ENCODE assay signal across 8 mouse cellular contexts in genomic region chr10:81298369-81299100, GRCm38 (mm10). TPM values are rescaled to one million over a fixed set of nuclear protein-coding genes. Genes with fewer than 3 reads are reported as not detected.
DNase-seq lines count a peak whose midpoint lies in the region; ATAC-seq and TF ChIP-seq lines count a peak whose summit lies in the region.

No protein-coding gene starts in this region.

- peak overlapping the region; percentile 64; the same call in 1 of the 2 replicates for H3K27ac ChIP-seq in forebrain, embryonic 10.5 days
- no peak overlapping the region for H3K27ac ChIP-seq in forebrain, embryonic 15.5 days (replicated peaks)
- H3K27ac ChIP-seq in liver, embryonic 13.5 days = peak overlapping the region; percentile 87
- peak overlapping the region; percentile 49 for H3K27ac ChIP-seq in stomach, embryonic 15.5 days
- no peak overlapping the region for H3K27ac ChIP-seq in midbrain, embryonic 13.5 days
- no peak overlapping the region for H3K27ac ChIP-seq in hindbrain, embryonic 16.5 days (ENCODE audit: low read depth, low read length)

- no peak for DNase-seq in forebrain, embryonic 10.5 days (ENCODE audit: extremely low spot score, low spot score)
- DNase-seq in lung, adult 2 months = no peak
- no peak for DNase-seq in lung, postnatal 10 days
- no peak for DNase-seq in liver, embryonic 13.5 days

- no peak overlapping the region for H3K9ac ChIP-seq in forebrain, embryonic 15.5 days (replicated peaks)
- no peak overlapping the region for H3K9ac ChIP-seq in liver, embryonic 13.5 days
- no peak overlapping the region for H3K9ac ChIP-seq in stomach, embryonic 15.5 days
- no peak overlapping the region for H3K9ac ChIP-seq in midbrain, embryonic 13.5 days (replicated peaks)
- no peak overlapping the region for H3K9ac ChIP-seq in hindbrain, embryonic 16.5 days (ENCODE audit: low read depth, low read length)

- peaks cover 75% of the 10 kb centered on the region for H3K4me1 ChIP-seq in forebrain, embryonic 10.5 days
- peaks cover 49% of the 10 kb centered on the region for H3K4me1 ChIP-seq in forebrain, embryonic 15.5 days
- H3K4me1 ChIP-seq in lung, adult 2 months (ENCODE audit: control insufficient read depth, insufficient read depth, low read length) = peaks cover 51% of the 10 kb centered on the region
- peaks cover 100% of the 10 kb centered on the region for H3K4me1 ChIP-seq in liver, embryonic 13.5 days (replicated peaks)
- H3K4me1 ChIP-seq in stomach, embryonic 15.5 days = peaks cover 54% of the 10 kb centered on the region
- H3K4me1 ChIP-seq in midbrain, embryonic 13.5 days (replicated peaks) = peaks cover 61% of the 10 kb centered on the region
- peaks cover 37% of the 10 kb centered on the region for H3K4me1 ChIP-seq in hindbrain, embryonic 16.5 days (ENCODE audit: control insufficient read depth, insufficient read depth, low read depth, low read length)

- no peaks in the 10 kb centered on the region for H3K9me3 ChIP-seq in forebrain, embryonic 10.5 days
- H3K9me3 ChIP-seq in forebrain, embryonic 15.5 days = no peaks in the 10 kb centered on the region
- no peaks in the 10 kb centered on the region for H3K9me3 ChIP-seq in liver, embryonic 13.5 days (replicated peaks)
- H3K9me3 ChIP-seq in stomach, embryonic 15.5 days = no peaks in the 10 kb centered on the region
- no peaks in the 10 kb centered on the region for H3K9me3 ChIP-seq in midbrain, embryonic 13.5 days
- H3K9me3 ChIP-seq in hindbrain, embryonic 16.5 days (ENCODE audit: control insufficient read depth, low read length) = no peaks in the 10 kb centered on the region

- H3K4me2 ChIP-seq in forebrain, embryonic 15.5 days (replicated peaks) = no peak overlapping the region
- peak overlapping the region; percentile 3; the same call in 1 of the 2 replicates for H3K4me2 ChIP-seq in liver, embryonic 13.5 days
- no peak overlapping the region for H3K4me2 ChIP-seq in stomach, embryonic 15.5 days
- no peak overlapping the region for H3K4me2 ChIP-seq in midbrain, embryonic 13.5 days (replicated peaks)
- H3K4me2 ChIP-seq in hindbrain, embryonic 16.5 days (ENCODE audit: low read length) = no peak overlapping the region

- TF ChIP-seq POLR2A in lung, adult 2 months (IDR thresholded peaks at IDR 0.05; ENCODE audit: borderline replicate concordance, extremely low read depth, low read depth, low read length) = no peak

- peaks cover 43% of the 10 kb centered on the region for H3K36me3 ChIP-seq in forebrain, embryonic 10.5 days (replicated peaks)
- no peaks in the 10 kb centered on the region for H3K36me3 ChIP-seq in forebrain, embryonic 15.5 days
- H3K36me3 ChIP-seq in liver, embryonic 13.5 days = no peaks in the 10 kb centered on the region
- H3K36me3 ChIP-seq in stomach, embryonic 15.5 days = no peaks in the 10 kb centered on the region
- H3K36me3 ChIP-seq in midbrain, embryonic 13.5 days = peaks cover 5% of the 10 kb centered on the region
- no peaks in the 10 kb centered on the region for H3K36me3 ChIP-seq in hindbrain, embryonic 16.5 days (ENCODE audit: control insufficient read depth, insufficient read depth, low read length)

- no peaks in the 10 kb centered on the region for H3K27me3 ChIP-seq in forebrain, embryonic 10.5 days (ENCODE audit: poor library complexity, severe bottlenecking)
- H3K27me3 ChIP-seq in forebrain, embryonic 15.5 days = no peaks in the 10 kb centered on the region
- no peaks in the 10 kb centered on the region for H3K27me3 ChIP-seq in liver, embryonic 13.5 days
- H3K27me3 ChIP-seq in stomach, embryonic 15.5 days (replicated peaks) = no peaks in the 10 kb centered on the region
- no peaks in the 10 kb centered on the region for H3K27me3 ChIP-seq in midbrain, embryonic 13.5 days
- H3K27me3 ChIP-seq in hindbrain, embryonic 16.5 days (replicated peaks; ENCODE audit: control insufficient read depth, insufficient read depth, low read length) = no peaks in the 10 kb centered on the region

- WGBS in forebrain, embryonic 10.5 days = 93% methylated on average over 17 of the region's 17 CpGs
- 96% methylated on average over 17 of the region's 17 CpGs for WGBS in forebrain, embryonic 15.5 days
- 65% methylated on average over 17 of the region's 17 CpGs for WGBS in lung, adult 2 months
- 68% methylated on average over 17 of the region's 17 CpGs for WGBS in liver, embryonic 13.5 days (ENCODE audit: insufficient replicate concordance)
- 87% methylated on average over 17 of the region's 17 CpGs for WGBS in stomach, embryonic 15.5 days
- WGBS in midbrain, embryonic 13.5 days = 95% methylated on average over 17 of the region's 17 CpGs
- 95% methylated on average over 17 of the region's 17 CpGs for WGBS in hindbrain, embryonic 16.5 days

- ATAC-seq in forebrain, embryonic 15.5 days (replicated peaks) = no peak
- ATAC-seq in liver, embryonic 13.5 days (ENCODE audit: low read depth) = no peak
- no peak for ATAC-seq in stomach, embryonic 15.5 days (ENCODE audit: insufficient read depth, low FRiP score, low read depth)
- ATAC-seq in midbrain, embryonic 13.5 days = no peak
- no peak for ATAC-seq in hindbrain, embryonic 16.5 days

- TF ChIP-seq CTCF in lung, adult 2 months (IDR thresholded peaks at IDR 0.05; ENCODE audit: insufficient read depth, low read length) = no peak

- H3K4me3 ChIP-seq in forebrain, embryonic 10.5 days = 0 out of 2 replicates have a peak overlapping the region, but pooled peaks have one; percentile 1
- no peak overlapping the region for H3K4me3 ChIP-seq in forebrain, embryonic 15.5 days
- H3K4me3 ChIP-seq in lung, adult 2 months (replicated peaks; ENCODE audit: extremely low read depth, low read depth, low read length) = peak overlapping the region; percentile 9
- H3K4me3 ChIP-seq in liver, embryonic 13.5 days (replicated peaks) = no peak overlapping the region
- H3K4me3 ChIP-seq in stomach, embryonic 15.5 days (replicated peaks) = no peak overlapping the region
- no peak overlapping the region for H3K4me3 ChIP-seq in midbrain, embryonic 13.5 days (replicated peaks)
- H3K4me3 ChIP-seq in hindbrain, embryonic 16.5 days (ENCODE audit: low read length) = no peak overlapping the region

RNA-seq across cellular contexts. Expression of gene Pip5k1c, which starts 5.8 kb away (rescaled TPM):
- polyA plus RNA-seq in forebrain, embryonic 10.5 days (2016; fragmentation: Nextera tagmentation; extraction: Ambion mirVana) = 60.6 and 62.1 TPM in 2 replicates
- polyA plus RNA-seq in forebrain, embryonic 15.5 days (2015; fragmentation: Nextera tagmentation; extraction: Ambion mirVana) = 123 and 127 TPM in 2 replicates
- 103 and 104 TPM in 2 replicates for polyA plus RNA-seq in lung, adult 2 months (2012; rRNA removed)
- 13.2 and 16.7 TPM in 2 replicates for polyA plus RNA-seq in liver, embryonic 13.5 days (2015; fragmentation: Nextera tagmentation; extraction: Ambion mirVana)
- polyA plus RNA-seq in stomach, embryonic 15.5 days (2015; fragmentation: Nextera tagmentation; extraction: Ambion mirVana) = 43.1 and 47.6 TPM in 2 replicates
- 92.8 and 99.6 TPM in 2 replicates for polyA plus RNA-seq in midbrain, embryonic 13.5 days (2015; fragmentation: Nextera tagmentation; extraction: Ambion mirVana)
- polyA plus RNA-seq in hindbrain, embryonic 16.5 days (2015; fragmentation: Nextera tagmentation; extraction: Ambion mirVana) = 128 and 144 TPM in 2 replicates

RNA-seq across cellular contexts. Expression of gene Tjp3, which starts 7.2 kb away (rescaled TPM):
- polyA plus RNA-seq in forebrain, embryonic 10.5 days (2016; fragmentation: Nextera tagmentation; extraction: Ambion mirVana) = 8.8 and 10.1 TPM in 2 replicates
- polyA plus RNA-seq in forebrain, embryonic 15.5 days (2015; fragmentation: Nextera tagmentation; extraction: Ambion mirVana) = 8.5 and 9.0 TPM in 2 replicates
- polyA plus RNA-seq in lung, adult 2 months (2012; rRNA removed) = 27.6 and 27.7 TPM in 2 replicates
- polyA plus RNA-seq in liver, embryonic 13.5 days (2015; fragmentation: Nextera tagmentation; extraction: Ambion mirVana) = 0.35 and 0.43 TPM in 2 replicates
- polyA plus RNA-seq in stomach, embryonic 15.5 days (2015; fragmentation: Nextera tagmentation; extraction: Ambion mirVana) = 32.6 and 38.7 TPM in 2 replicates
- 4.9 and 5.5 TPM in 2 replicates for polyA plus RNA-seq in midbrain, embryonic 13.5 days (2015; fragmentation: Nextera tagmentation; extraction: Ambion mirVana)
- polyA plus RNA-seq in hindbrain, embryonic 16.5 days (2015; fragmentation: Nextera tagmentation; extraction: Ambion mirVana) = 5.3 and 6.4 TPM in 2 replicates

RNA-seq across cellular contexts. Expression of gene Cactin, which starts 22.4 kb away (rescaled TPM):
- polyA plus RNA-seq in forebrain, embryonic 10.5 days (2016; fragmentation: Nextera tagmentation; extraction: Ambion mirVana) = 56.0 and 56.7 TPM in 2 replicates
- polyA plus RNA-seq in forebrain, embryonic 15.5 days (2015; fragmentation: Nextera tagmentation; extraction: Ambion mirVana) = 40.7 and 42.4 TPM in 2 replicates
- polyA plus RNA-seq in lung, adult 2 months (2012; rRNA removed) = 30.5 and 36.7 TPM in 2 replicates
- 29.5 and 33.0 TPM in 2 replicates for polyA plus RNA-seq in liver, embryonic 13.5 days (2015; fragmentation: Nextera tagmentation; extraction: Ambion mirVana)
- polyA plus RNA-seq in stomach, embryonic 15.5 days (2015; fragmentation: Nextera tagmentation; extraction: Ambion mirVana) = 40.5 and 40.9 TPM in 2 replicates
- polyA plus RNA-seq in midbrain, embryonic 13.5 days (2015; fragmentation: Nextera tagmentation; extraction: Ambion mirVana) = 35.5 and 35.8 TPM in 2 replicates
- polyA plus RNA-seq in hindbrain, embryonic 16.5 days (2015; fragmentation: Nextera tagmentation; extraction: Ambion mirVana) = 26.3 and 30.6 TPM in 2 replicates

RNA-seq across cellular contexts. Expression of gene Tbxa2r, which starts 30.0 kb away (rescaled TPM):
- 2.4 and 3.0 TPM in 2 replicates for polyA plus RNA-seq in forebrain, embryonic 10.5 days (2016; fragmentation: Nextera tagmentation; extraction: Ambion mirVana)
- 3.1 and 4.3 TPM in 2 replicates for polyA plus RNA-seq in forebrain, embryonic 15.5 days (2015; fragmentation: Nextera tagmentation; extraction: Ambion mirVana)
- 39.9 and 44.0 TPM in 2 replicates for polyA plus RNA-seq in lung, adult 2 months (2012; rRNA removed)
- polyA plus RNA-seq in liver, embryonic 13.5 days (2015; fragmentation: Nextera tagmentation; extraction: Ambion mirVana) = 5.2 and 5.3 TPM in 2 replicates
- 23.5 and 25.3 TPM in 2 replicates for polyA plus RNA-seq in stomach, embryonic 15.5 days (2015; fragmentation: Nextera tagmentation; extraction: Ambion mirVana)
- polyA plus RNA-seq in midbrain, embryonic 13.5 days (2015; fragmentation: Nextera tagmentation; extraction: Ambion mirVana) = 4.7 and 4.9 TPM in 2 replicates
- polyA plus RNA-seq in hindbrain, embryonic 16.5 days (2015; fragmentation: Nextera tagmentation; extraction: Ambion mirVana) = 5.4 and 6.3 TPM in 2 replicates

RNA-seq across cellular contexts. Expression of gene Apba3, which starts 31.8 kb away (rescaled TPM):
- 51.9 and 52.1 TPM in 2 replicates for polyA plus RNA-seq in forebrain, embryonic 10.5 days (2016; fragmentation: Nextera tagmentation; extraction: Ambion mirVana)
- polyA plus RNA-seq in forebrain, embryonic 15.5 days (2015; fragmentation: Nextera tagmentation; extraction: Ambion mirVana) = 33.5 and 37.5 TPM in 2 replicates
- 86.4 and 104 TPM in 2 replicates for polyA plus RNA-seq in lung, adult 2 months (2012; rRNA removed)
- polyA plus RNA-seq in liver, embryonic 13.5 days (2015; fragmentation: Nextera tagmentation; extraction: Ambion mirVana) = 24.5 and 26.7 TPM in 2 replicates
- polyA plus RNA-seq in stomach, embryonic 15.5 days (2015; fragmentation: Nextera tagmentation; extraction: Ambion mirVana) = 54.4 and 58.1 TPM in 2 replicates
- polyA plus RNA-seq in midbrain, embryonic 13.5 days (2015; fragmentation: Nextera tagmentation; extraction: Ambion mirVana) = 27.9 and 30.8 TPM in 2 replicates
- polyA plus RNA-seq in hindbrain, embryonic 16.5 days (2015; fragmentation: Nextera tagmentation; extraction: Ambion mirVana) = 39.2 and 41.8 TPM in 2 replicates

Comparison
In these comparisons a context has a peak if more than half of its experiments do, and no peak if none do; other contexts are left out.
1. H3K27ac ChIP-seq: peak in forebrain, embryonic 10.5 days (single experiment), liver, embryonic 13.5 days (single experiment) and stomach, embryonic 15.5 days (single experiment); none in forebrain, embryonic 15.5 days (single experiment), midbrain, embryonic 13.5 days (single experiment) and hindbrain, embryonic 16.5 days (single experiment).
2. H3K4me3 ChIP-seq: peak in forebrain, embryonic 10.5 days (single experiment) and lung, adult 2 months (single experiment); none in forebrain, embryonic 15.5 days (single experiment), liver, embryonic 13.5 days (single experiment), stomach, embryonic 15.5 days (single experiment), midbrain, embryonic 13.5 days (single experiment) and hindbrain, embryonic 16.5 days (single experiment).